17 mouse cellular contexts compared by ENCODE assay signal in the genomic region with DNA sequence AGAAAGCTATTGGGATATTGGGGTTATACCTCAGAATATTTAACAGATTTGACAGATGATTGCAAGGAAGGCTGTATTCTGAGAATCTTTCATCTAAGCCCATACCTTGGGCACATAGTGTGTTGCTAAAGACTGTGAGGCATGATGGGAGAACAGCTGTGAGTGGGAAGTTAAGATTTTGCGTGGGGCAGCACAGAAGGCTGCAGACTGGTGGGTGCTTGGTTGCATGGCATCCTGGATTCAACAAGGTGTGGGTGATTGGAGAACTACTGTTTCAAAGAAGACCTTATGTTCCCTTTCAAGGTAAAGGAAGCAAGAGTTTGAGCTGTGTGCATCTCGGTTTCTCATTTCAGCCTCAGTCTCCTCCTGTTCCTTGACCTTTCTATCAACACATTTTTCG.
DNase-seq lines count a peak whose midpoint lies in the region; ATAC-seq lines count a peak whose summit lies in the region.
"Had no signal": no experiment of that assay in that cellular context is flagged by ENCODE, and none has a peak within 500 bp of the region (broad histone marks: within the 10 kb centered on the region; RNA-seq: fewer than 3 reads in every experiment).

No protein-coding gene starts in this region.

- DNase-seq in frontal cortex, postnatal 36 days (ENCODE audit: low spot score in 2 of 2), result peak; percentile 80 to 93
- peak; percentile 24 to 74 for DNase-seq in layer of hippocampus, postnatal 14 days (ENCODE audit: low spot score in 2 of 2)
- DNase-seq in left cerebral cortex, postnatal 14 days (ENCODE audit: low spot score in 2 of 2), result peak; percentile 73 to 79
- no peak for DNase-seq in heart, postnatal 4 days
- no peak for DNase-seq in heart, postnatal 10 days
- DNase-seq in neural tube, embryonic 10.5 days (ENCODE audit: extremely low spot score, low spot score), result no peak
- DNase-seq: adrenal gland, postnatal 14 days; B cell, adult 2 months; cerebellum, adult 2 months; heart, postnatal 36 days; kidney, adult 2 months; kidney, postnatal 14 days; lung, postnatal 10 days; thymus, postnatal 14 days had no signal

- peak; percentile 98 for ATAC-seq in frontal cortex, adult (ENCODE audit: low TSS enrichment)
- no peak for ATAC-seq in megakaryocyte-erythroid progenitor cell, adult 5-6 weeks (replicated peaks; ENCODE audit: low FRiP score, low TSS enrichment, poor library complexity, severe bottlenecking)
- ATAC-seq: forebrain, embryonic 16.5 days had no signal

- intact Hi-C loops in left cerebral cortex, postnatal 14 days (cut with DNase I), result no loop called here
- intact Hi-C loops in heart, postnatal 10 days (cut with DNase I), result no loop called here

Comparison
In these comparisons a context has a peak if more than half of its experiments do, and no peak if none do; other contexts are left out.
1. DNase-seq: peak in frontal cortex, postnatal 36 days (2 of 2), layer of hippocampus, postnatal 14 days (2 of 2) and left cerebral cortex, postnatal 14 days (2 of 2); none in heart, postnatal 4 days (single experiment), heart, postnatal 10 days (0 of 2) and neural tube, embryonic 10.5 days (single experiment).